Mouse (Mus musculus): ENCODE results near the gene Sos1. TPM values are rescaled to one million over a fixed set of nuclear protein-coding genes. Genes with fewer than 3 reads are reported as not detected.
"Not testable (repeated sequence)": the region's sequence is repeated elsewhere in the genome, so short reads cannot be mapped to it uniquely, and the experiment has no call there.

Gene Sos1
- polyA plus RNA-seq, 1 experiment from 2014 or later, result 4.6 TPM

- Histone ChIP-seq H3K4me3 (replicated peaks) (no peak overlapping the region), H3K36me3 (no peaks in the 10 kb centered on the region), H3K9ac (no peak overlapping the region), H3K27ac (peak overlapping the region; percentile 37; the same call in 1 of the 2 replicates), H3K9me3 (replicated peaks) (no peaks in the 10 kb centered on the region), H3K4me1 (peaks cover 4% of the 10 kb centered on the region; the same call in 1 of the 2 replicates), H3K4me2 (no peak overlapping the region), H3K27me3 (no peaks in the 10 kb centered on the region)
- ATAC-seq (replicated peaks; ENCODE audit: low FRiP score), result no peak
- 60% methylated on average over 5 of the region's 5 CpGs for WGBS
Observed at GRCm38 (mm10) chr17:80490166-80490565, 9.9 kb upstream of the Sos1 start.

GRCm38 (mm10) chr17:80488918-80489317 lies 8.7 kb upstream of the Sos1 start:
- Histone ChIP-seq H3K4me2 (no peak overlapping the region), H3K9me3 (replicated peaks) (no peaks in the 10 kb centered on the region), H3K36me3 (no peaks in the 10 kb centered on the region), H3K27ac (peak overlapping the region; percentile 77), H3K4me1 (peaks cover 4% of the 10 kb centered on the region; the same call in 1 of the 2 replicates), H3K4me3 (replicated peaks) (no peak overlapping the region), H3K9ac (no peak overlapping the region), H3K27me3 (no peaks in the 10 kb centered on the region)
- WGBS, result 67% methylated on average over 3 of the region's 3 CpGs
- no peak for ATAC-seq (replicated peaks; ENCODE audit: low FRiP score)

- Histone ChIP-seq H3K4me3 (replicated peaks) (no peak overlapping the region), H3K27ac (no peak overlapping the region), H3K9me3 (replicated peaks) (no peaks in the 10 kb centered on the region), H3K4me1 (peaks cover 27% of the 10 kb centered on the region), H3K27me3 (no peaks in the 10 kb centered on the region), H3K9ac (no peak overlapping the region), H3K36me3 (no peaks in the 10 kb centered on the region), H3K4me2 (no peak overlapping the region)
- WGBS, result 92% methylated on average over 5 of the region's 5 CpGs
- no peak for ATAC-seq (replicated peaks; ENCODE audit: low FRiP score)
Observed at GRCm38 (mm10) chr17:80485160-80485559, 4.9 kb upstream of the Sos1 start.

DNA sequence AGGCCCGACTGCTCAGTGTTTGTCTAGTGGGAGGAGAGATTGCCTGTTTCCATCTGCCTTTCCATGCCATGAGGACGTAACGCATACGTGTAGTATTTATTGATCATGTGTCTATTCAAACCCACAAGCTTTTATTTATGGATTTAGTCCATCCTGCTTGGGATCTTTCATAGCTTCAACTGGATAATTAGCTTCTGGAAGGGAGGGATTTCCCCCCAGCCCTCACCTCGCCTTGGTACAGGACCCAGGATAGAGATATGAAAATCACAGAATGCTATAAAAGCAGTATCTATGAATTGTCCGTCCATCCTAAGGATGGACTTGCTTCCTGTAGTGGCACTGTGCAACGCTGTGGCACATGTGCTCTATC lies 587 bp upstream of the Sos1 start:
- peak overlapping the region; percentile 68 for H3K4me2 ChIP-seq
- peak overlapping the region; percentile 85 for H3K4me3 ChIP-seq (replicated peaks)
- no peaks in the 10 kb centered on the region for H3K27me3 ChIP-seq
- H3K36me3 ChIP-seq, result peaks cover 6% of the 10 kb centered on the region; the same call in 1 of the 2 replicates
- peaks cover 39% of the 10 kb centered on the region for H3K4me1 ChIP-seq
- no peaks in the 10 kb centered on the region for H3K9me3 ChIP-seq (replicated peaks)
- WGBS, result 49% methylated on average over 7 of the region's 7 CpGs
- H3K9ac ChIP-seq, result peak overlapping the region; percentile 96; the same call in 1 of the 2 replicates
- peak overlapping the region; percentile 96 for H3K27ac ChIP-seq
- ATAC-seq (replicated peaks; ENCODE audit: low FRiP score), result no peak

- H3K4me1 ChIP-seq, result peaks cover 39% of the 10 kb centered on the region
- peak overlapping the region; percentile 85 for H3K4me3 ChIP-seq (replicated peaks)
- no peaks in the 10 kb centered on the region for H3K9me3 ChIP-seq (replicated peaks)
- H3K27ac ChIP-seq, result peak overlapping the region; percentile 96
- peak; percentile 72 for ATAC-seq (replicated peaks; ENCODE audit: low FRiP score)
- under 1% methylated on average over 65 of the region's 71 CpGs for WGBS
- no peaks in the 10 kb centered on the region for H3K27me3 ChIP-seq
- peaks cover 6% of the 10 kb centered on the region; the same call in 1 of the 2 replicates for H3K36me3 ChIP-seq
- peak overlapping the region; percentile 68 for H3K4me2 ChIP-seq
- H3K9ac ChIP-seq, result peak overlapping the region; percentile 96
Observed at GRCm38 (mm10) chr17:80479295-80480030, 790 bp downstream of the Sos1 start.

DNA sequence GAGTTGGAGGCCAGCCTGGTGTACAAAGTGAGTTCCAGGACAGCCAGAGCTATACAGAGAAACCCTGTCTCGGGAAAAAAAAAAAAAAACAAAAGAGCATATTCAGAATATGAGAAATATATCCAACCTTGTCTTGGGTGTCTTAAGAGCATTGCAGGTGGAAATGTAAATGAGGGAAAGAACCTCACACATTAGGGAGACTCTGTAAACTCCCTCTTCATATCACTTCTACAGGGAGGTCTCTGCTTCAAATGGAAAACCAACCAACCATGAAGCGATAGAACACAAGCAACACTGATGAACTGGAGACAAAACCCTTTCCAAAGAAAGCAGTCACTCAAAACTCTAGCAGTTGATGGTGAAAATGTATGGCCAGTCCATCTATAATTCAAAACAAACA lies 2.6 kb downstream of the Sos1 start:
- no peak for ATAC-seq (replicated peaks; ENCODE audit: low FRiP score)

DNA sequence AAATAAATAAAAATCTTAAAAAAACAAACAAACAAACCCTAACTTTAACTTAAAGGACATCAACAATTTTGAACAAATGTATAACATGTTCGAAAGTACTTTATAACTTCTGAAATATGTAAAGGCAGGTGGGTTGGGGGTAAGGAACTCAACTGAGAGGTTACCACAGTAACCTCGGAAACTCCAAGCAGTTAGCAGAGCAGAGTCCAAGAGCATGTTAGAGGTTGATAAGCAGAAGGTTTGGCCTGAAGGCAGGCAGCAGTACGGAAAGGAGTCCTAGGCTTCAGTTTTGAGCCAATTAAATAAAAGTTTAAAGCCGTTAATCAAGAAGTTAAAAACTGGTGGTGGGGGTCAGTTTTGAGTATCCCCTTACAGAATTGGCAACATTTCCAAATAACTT lies 3.8 kb downstream of the Sos1 start:
- WGBS, result 68% methylated on average over 4 of the region's 4 CpGs
- no peak overlapping the region for H3K4me2 ChIP-seq

More for the DNA sequence above, 2.6 kb downstream of the Sos1 start:
- peaks cover 6% of the 10 kb centered on the region; the same call in 1 of the 2 replicates for H3K36me3 ChIP-seq
- H3K4me3 ChIP-seq (replicated peaks), result no peak overlapping the region
- WGBS, result 79% methylated on average over 2 of the region's 2 CpGs
- H3K4me2 ChIP-seq, result no peak overlapping the region
- H3K4me1 ChIP-seq, result peaks cover 33% of the 10 kb centered on the region
- H3K27ac ChIP-seq, result no peak overlapping the region
- no peaks in the 10 kb centered on the region for H3K9me3 ChIP-seq (replicated peaks)
- H3K9ac ChIP-seq, result no peak overlapping the region
- H3K27me3 ChIP-seq, result no peaks in the 10 kb centered on the region

DNA sequence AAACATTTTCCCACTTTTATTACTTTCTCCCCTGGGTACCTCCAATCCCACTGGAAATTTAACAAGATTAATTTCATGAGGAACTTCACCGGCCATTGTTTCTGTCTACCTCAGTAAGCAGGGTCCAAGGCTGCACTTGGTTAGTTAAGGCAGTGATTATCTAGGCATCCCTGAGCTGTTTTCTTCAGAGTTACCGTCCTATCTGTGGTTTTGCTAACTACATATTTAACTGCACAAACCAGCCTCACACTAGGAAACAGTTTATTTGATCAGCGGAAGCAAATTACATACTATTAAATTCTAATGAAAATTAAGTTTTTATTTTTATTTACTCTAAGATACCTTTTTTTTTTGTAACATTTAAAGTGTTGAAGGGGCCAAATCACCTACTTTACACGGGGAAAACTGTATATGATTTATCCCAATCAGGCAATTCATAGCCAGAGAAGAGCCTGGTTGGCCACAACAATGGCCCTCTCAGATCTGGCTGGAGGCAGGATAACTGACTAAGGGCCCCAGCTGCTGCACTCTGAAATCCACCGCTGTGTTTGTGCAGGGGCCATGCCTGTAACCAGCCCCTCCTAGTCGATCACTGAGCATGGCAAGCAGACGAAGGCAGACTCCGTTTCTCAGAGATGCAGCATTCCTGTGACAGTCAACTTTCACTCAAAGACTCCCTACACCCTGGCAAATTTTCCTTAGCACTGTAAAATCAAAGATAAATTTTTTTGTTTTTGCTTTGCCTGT lies 9.0 kb downstream of the Sos1 start:
- WGBS, result 41% methylated on average over 8 of the region's 8 CpGs
- 0 out of 2 replicates have a peak, but pooled peaks have one; percentile 10 for ATAC-seq (replicated peaks; ENCODE audit: low FRiP score)

More for the DNA sequence above, 3.8 kb downstream of the Sos1 start:
- Histone ChIP-seq H3K9me3 (replicated peaks) (no peaks in the 10 kb centered on the region), H3K27me3 (no peaks in the 10 kb centered on the region), H3K36me3 (peaks cover 6% of the 10 kb centered on the region; the same call in 1 of the 2 replicates), H3K9ac (no peak overlapping the region), H3K27ac (no peak overlapping the region), H3K4me1 (peaks cover 28% of the 10 kb centered on the region), H3K4me3 (replicated peaks) (no peak overlapping the region)
- ATAC-seq (replicated peaks; ENCODE audit: low FRiP score), result no peak

GRCm38 (mm10) chr17:80468417-80468894 lies 11.8 kb downstream of the Sos1 start:
- peak; percentile 75; the same call in 1 of the 2 replicates for ATAC-seq (replicated peaks; ENCODE audit: low FRiP score)
- H3K27me3 ChIP-seq; H3K4me3 ChIP-seq (replicated peaks); H3K27ac ChIP-seq; H3K4me2 ChIP-seq; H3K9ac ChIP-seq; H3K9me3 ChIP-seq (replicated peaks); H3K36me3 ChIP-seq: not testable (repeated sequence)
- H3K4me1 ChIP-seq, result peaks cover 15% of the 10 kb centered on the region
- WGBS, result 51% methylated on average over 3 of the region's 3 CpGs

More for the DNA sequence above, 9.0 kb downstream of the Sos1 start:
- Histone ChIP-seq H3K27me3 (no peaks in the 10 kb centered on the region), H3K9ac (no peak overlapping the region), H3K4me1 (peaks cover 10% of the 10 kb centered on the region), H3K36me3 (no peaks in the 10 kb centered on the region), H3K27ac (no peak overlapping the region), H3K4me2 (no peak overlapping the region), H3K9me3 (replicated peaks) (no peaks in the 10 kb centered on the region), H3K4me3 (replicated peaks) (no peak overlapping the region)

- Histone ChIP-seq H3K9me3 (replicated peaks) (no peaks in the 10 kb centered on the region), H3K4me3 (replicated peaks) (no peak overlapping the region), H3K4me1 (peaks cover 13% of the 10 kb centered on the region), H3K4me2 (no peak overlapping the region), H3K36me3 (peaks cover 11% of the 10 kb centered on the region; the same call in 1 of the 2 replicates), H3K27ac (no peak overlapping the region), H3K27me3 (no peaks in the 10 kb centered on the region), H3K9ac (no peak overlapping the region)
- ATAC-seq (replicated peaks; ENCODE audit: low FRiP score), result no peak
- WGBS, result 52% methylated on average over 5 of the region's 5 CpGs
Observed at GRCm38 (mm10) chr17:80460258-80460657, 20.0 kb downstream of the Sos1 start.

DNA sequence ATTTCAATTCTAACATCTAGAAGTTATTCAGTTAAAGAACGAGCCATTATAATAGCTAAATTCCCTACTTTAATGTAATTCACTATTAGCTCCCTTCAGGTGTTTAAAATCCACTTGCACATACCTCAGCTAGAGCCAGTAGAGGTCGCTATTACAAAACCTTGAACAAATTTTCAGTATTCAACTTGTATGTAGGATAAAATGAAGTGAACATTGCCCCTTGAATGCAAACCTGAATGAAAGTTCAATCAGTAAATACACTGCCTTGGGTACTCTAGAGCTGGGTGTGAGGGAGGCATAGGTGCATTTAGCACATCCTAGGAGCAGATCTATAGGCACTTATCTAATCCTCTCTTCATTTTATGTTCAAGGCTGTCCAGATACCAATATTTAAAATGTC lies 24.6 kb downstream of the Sos1 start:
- Histone ChIP-seq H3K4me1 (peaks cover 5% of the 10 kb centered on the region; the same call in 1 of the 2 replicates), H3K27ac (no peak overlapping the region), H3K4me2 (no peak overlapping the region), H3K9me3 (replicated peaks) (no peaks in the 10 kb centered on the region), H3K4me3 (replicated peaks) (no peak overlapping the region), H3K27me3 (no peaks in the 10 kb centered on the region), H3K9ac (no peak overlapping the region), H3K36me3 (peaks cover 30% of the 10 kb centered on the region)
- ATAC-seq (replicated peaks; ENCODE audit: low FRiP score), result no peak
- WGBS, result 38% methylated on average over 2 of the region's 2 CpGs

DNA sequence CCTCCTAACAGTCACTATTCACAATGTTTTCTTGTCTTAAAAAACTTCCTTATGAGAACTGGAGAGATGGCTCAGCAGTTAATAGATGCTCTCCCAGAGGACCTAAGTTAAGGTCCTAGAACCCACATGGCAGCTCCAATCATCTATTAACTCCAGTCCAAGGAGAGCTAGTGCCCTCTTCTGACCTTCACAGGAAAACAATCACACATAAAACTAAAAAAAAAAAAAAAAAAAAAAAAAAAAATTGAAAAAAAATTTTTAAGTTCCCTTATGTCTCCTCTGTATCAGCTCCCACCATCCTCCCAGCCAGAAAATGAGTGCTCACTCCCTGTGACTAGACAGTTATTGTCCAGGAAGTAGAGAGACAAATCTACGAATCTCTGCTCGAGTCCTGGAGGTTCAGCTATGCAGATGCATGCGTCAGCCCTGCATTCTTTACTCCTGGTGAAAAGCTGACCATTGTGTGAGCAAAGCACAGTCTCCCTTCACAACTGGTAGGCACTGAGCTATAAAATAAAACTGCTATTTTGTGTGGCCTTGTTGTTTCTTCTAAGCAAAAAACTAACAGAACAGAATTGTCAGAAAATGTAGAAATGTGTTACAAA lies 29.7 kb downstream of the Sos1 start:
- H3K9ac ChIP-seq, result no peak overlapping the region
- 61% methylated on average over 3 of the region's 3 CpGs for WGBS
- H3K4me1 ChIP-seq, result no peaks in the 10 kb centered on the region
- no peak overlapping the region for H3K27ac ChIP-seq
- H3K4me2 ChIP-seq, result no peak overlapping the region
- H3K4me3 ChIP-seq (replicated peaks), result no peak overlapping the region
- H3K9me3 ChIP-seq (replicated peaks), result no peaks in the 10 kb centered on the region
- peaks cover 57% of the 10 kb centered on the region for H3K36me3 ChIP-seq
- H3K27me3 ChIP-seq, result no peaks in the 10 kb centered on the region
- no peak for ATAC-seq (replicated peaks; ENCODE audit: low FRiP score)
